Mouse (Mus musculus): ENCODE measurements around the gene Il17a. TPM values are rescaled to one million over a fixed set of nuclear protein-coding genes. Genes with fewer than 3 reads are reported as not detected.
"Not testable (repeated sequence)": the region's sequence is repeated elsewhere in the genome, so short reads cannot be mapped to it uniquely, and the experiment has no call there.

Il17a gene
- polyA plus RNA-seq, 1 experiment, result not detected

DNA sequence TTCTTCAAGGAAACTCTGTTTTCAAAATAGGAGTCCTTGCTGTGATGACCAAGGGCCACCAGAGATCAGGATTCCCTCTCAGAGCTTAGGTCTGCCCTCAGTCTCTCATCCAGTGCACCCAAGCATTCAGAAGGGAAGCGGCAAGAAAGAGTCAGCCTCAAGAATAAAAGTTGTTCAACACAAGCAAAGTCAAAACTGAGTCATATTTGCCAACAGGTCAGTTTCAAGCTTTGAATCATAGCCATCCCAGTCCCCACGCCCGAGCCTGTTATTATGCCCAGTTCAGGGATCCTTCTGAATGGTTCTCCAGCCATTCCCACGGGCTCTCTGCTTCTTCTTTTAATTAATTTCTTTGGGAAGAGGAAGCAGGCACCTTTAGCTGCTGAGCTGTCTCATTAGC, 5.9 kb downstream of the Il17a start:
- no peak overlapping the region for H3K4me3 ChIP-seq (ENCODE audit: insufficient read depth, low read length)

DNA sequence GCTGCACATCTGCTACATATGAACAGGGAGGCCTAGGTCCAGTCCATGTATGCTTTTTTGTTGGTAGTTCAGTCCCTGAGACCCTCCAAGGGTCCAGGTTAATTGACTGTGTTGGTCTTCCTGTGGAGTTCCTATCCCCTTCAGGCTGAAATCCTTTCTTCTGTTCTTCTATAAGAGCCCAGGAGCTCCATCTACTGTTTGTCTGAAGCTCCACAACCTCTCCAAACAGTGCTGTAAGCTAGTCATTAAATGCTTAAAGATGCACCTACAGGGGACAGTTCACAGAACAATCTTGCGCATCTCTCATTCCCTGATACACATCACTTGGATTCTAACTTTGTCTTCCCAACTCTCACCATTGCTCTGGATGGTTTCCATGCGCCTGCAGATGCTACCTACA, 7.8 kb downstream of the Il17a start:
- no peak for TF ChIP-seq CTCF (IDR thresholded peaks at IDR 0.05; ENCODE audit: low read depth, low read length)
- no peak for TF ChIP-seq POLR2A (IDR thresholded peaks at IDR 0.05; ENCODE audit: borderline replicate concordance, low read depth, low read length)
- Histone ChIP-seq H3K4me1 (ENCODE audit: control insufficient read depth, insufficient read depth, low read length) (no peaks in the 10 kb centered on the region), H3K4me3 (ENCODE audit: insufficient read depth, low read length) (no peak overlapping the region), H3K27ac (ENCODE audit: insufficient read depth, low read depth, low read length) (no peak overlapping the region)

More for the DNA sequence above, 5.9 kb downstream of the Il17a start:
- H3K4me1 ChIP-seq (ENCODE audit: control insufficient read depth, insufficient read depth, low read length), result no peaks in the 10 kb centered on the region
- no peak overlapping the region for H3K27ac ChIP-seq (ENCODE audit: insufficient read depth, low read depth, low read length)
- TF ChIP-seq POLR2A (IDR thresholded peaks at IDR 0.05; ENCODE audit: borderline replicate concordance, low read depth, low read length), result no peak
- TF ChIP-seq CTCF (IDR thresholded peaks at IDR 0.05; ENCODE audit: low read depth, low read length), result no peak

DNA sequence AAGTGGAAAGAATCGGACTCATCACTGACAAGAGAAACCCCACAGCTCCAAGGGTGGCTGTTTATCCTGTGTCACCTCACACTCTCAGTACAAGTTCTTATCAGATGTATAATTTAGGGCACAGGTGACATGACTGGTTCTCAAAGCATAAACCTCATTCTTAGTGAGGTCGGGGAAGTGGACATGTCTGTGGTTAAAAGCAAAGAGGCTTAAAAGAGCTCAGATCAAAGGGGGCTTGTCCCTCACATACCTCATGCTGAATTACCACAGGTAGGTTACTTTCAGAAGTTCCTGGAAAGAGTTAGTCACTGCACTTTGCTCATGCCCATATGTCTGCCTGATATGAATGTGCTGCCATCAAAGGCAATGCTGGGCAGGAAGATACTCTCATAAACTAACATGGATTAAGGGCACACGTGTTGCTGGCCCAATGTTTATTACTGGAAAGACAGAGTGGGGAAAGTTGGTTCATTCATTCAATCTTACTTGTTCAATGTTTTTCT, 9.8 kb downstream of the Il17a start:
- Histone ChIP-seq H3K4me3 (ENCODE audit: insufficient read depth, low read length) (no peak overlapping the region), H3K27ac (ENCODE audit: insufficient read depth, low read depth, low read length) (no peak overlapping the region), H3K4me1 (ENCODE audit: control insufficient read depth, insufficient read depth, low read length) (no peaks in the 10 kb centered on the region)
- TF ChIP-seq POLR2A (IDR thresholded peaks at IDR 0.05; ENCODE audit: borderline replicate concordance, low read depth, low read length), result no peak
- TF ChIP-seq CTCF (IDR thresholded peaks at IDR 0.05; ENCODE audit: low read depth, low read length), result no peak

DNA sequence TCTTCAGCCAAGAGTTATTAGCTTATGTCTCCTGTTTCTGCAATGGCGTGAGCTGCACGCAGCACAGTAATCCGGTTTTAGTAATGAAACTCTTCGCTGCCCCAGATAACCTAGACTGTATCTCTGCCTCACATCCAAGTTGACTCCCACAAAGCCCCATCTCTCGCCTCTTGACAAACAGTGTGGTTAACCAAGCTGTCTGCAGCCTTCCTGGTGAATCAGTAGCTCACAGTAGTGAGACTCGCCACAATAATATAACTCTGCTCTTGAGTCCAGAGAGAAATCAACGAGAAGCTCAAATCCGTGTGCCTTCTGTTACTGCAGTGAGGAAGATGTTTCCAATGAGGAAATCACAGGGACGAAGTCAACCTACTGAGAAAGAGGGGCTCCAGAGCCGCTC, 23.7 kb downstream of the Il17a start:
- Histone ChIP-seq H3K4me3 (ENCODE audit: insufficient read depth, low read length) (no peak overlapping the region), H3K27ac (ENCODE audit: insufficient read depth, low read depth, low read length) (no peak overlapping the region), H3K4me1 (ENCODE audit: control insufficient read depth, insufficient read depth, low read length) (no peaks in the 10 kb centered on the region)
- TF ChIP-seq CTCF (IDR thresholded peaks at IDR 0.05; ENCODE audit: low read depth, low read length), result no peak

DNA sequence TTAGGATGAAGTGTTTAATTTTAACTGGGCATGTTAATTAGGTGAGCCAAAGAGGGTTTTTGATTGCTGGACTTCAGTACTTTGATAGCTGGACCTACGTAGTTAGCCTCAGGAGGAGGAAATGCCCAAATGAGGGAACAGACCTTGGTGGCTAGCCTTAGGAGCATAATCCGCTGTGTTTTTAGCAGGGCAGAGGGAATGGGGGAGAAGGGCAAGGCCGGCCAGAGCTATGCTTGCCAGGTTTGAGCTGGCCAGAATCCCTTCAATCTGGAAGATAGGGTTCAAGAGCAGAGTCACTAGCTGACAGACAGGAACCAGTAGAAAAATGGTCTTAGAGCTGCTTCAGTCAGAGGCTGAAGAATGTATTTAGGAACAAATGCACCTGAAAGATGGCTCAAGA, 26.9 kb downstream of the Il17a start:
- no peak overlapping the region for H3K4me3 ChIP-seq (ENCODE audit: insufficient read depth, low read length)
- TF ChIP-seq POLR2A (IDR thresholded peaks at IDR 0.05; ENCODE audit: borderline replicate concordance, low read depth, low read length) (no peak), CTCF (IDR thresholded peaks at IDR 0.05; ENCODE audit: low read depth, low read length) (no peak)
- H3K4me1 ChIP-seq (ENCODE audit: control insufficient read depth, insufficient read depth, low read length), result no peaks in the 10 kb centered on the region
- H3K27ac ChIP-seq (ENCODE audit: insufficient read depth, low read depth, low read length), result no peak overlapping the region

DNA sequence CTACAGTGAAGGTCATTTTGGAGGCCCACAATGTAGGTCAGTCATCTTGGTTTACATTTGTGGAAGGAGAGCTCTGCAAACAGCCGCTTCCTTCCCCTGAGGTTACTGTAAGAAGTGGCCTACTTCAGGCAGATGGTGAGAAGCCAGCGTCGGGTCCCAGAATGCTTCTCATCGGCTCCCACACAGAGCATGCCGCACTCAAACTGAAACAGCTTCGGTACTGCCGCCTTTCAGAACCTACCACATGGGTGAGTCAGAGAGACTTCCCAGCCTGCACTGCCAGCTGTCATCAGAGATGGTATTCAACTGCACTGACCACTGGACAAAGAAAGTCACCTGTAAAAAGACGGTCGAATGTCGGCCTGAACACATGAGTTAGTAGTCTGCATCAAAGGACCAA, 29.1 kb downstream of the Il17a start:
- no peak overlapping the region for H3K4me3 ChIP-seq (ENCODE audit: insufficient read depth, low read length)
- H3K27ac ChIP-seq (ENCODE audit: insufficient read depth, low read depth, low read length), result no peak overlapping the region
- no peak for TF ChIP-seq POLR2A (IDR thresholded peaks at IDR 0.05; ENCODE audit: borderline replicate concordance, low read depth, low read length)
- TF ChIP-seq CTCF (IDR thresholded peaks at IDR 0.05; ENCODE audit: low read depth, low read length), result no peak
- H3K4me1 ChIP-seq (ENCODE audit: control insufficient read depth, insufficient read depth, low read length), result no peaks in the 10 kb centered on the region

DNA sequence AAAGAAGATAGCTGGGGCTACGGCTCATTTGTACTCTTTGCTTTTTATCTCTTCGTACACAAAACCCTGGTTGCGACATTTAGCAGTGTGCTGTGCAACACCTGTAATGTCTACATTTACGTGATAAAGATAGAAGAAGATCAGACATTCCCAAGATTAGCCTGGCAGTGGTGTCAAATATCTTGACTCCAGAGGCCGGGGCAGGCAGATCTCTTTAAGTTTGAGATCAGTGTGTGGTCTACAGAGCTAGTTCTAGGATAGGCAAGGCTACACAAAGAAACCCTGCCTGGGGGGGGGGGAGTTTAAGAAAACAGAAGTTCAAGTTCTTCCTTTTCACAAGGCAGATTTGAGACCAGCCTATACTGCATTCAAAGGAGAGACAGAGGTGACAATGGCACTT, 29.6 kb downstream of the Il17a start:
- Histone ChIP-seq H3K4me1 (ENCODE audit: control insufficient read depth, insufficient read depth, low read length) (no peaks in the 10 kb centered on the region), H3K27ac (ENCODE audit: insufficient read depth, low read depth, low read length) (no peak overlapping the region), H3K4me3 (ENCODE audit: insufficient read depth, low read length) (no peak overlapping the region)
- TF ChIP-seq POLR2A (IDR thresholded peaks at IDR 0.05; ENCODE audit: borderline replicate concordance, low read depth, low read length), result no peak

DNA sequence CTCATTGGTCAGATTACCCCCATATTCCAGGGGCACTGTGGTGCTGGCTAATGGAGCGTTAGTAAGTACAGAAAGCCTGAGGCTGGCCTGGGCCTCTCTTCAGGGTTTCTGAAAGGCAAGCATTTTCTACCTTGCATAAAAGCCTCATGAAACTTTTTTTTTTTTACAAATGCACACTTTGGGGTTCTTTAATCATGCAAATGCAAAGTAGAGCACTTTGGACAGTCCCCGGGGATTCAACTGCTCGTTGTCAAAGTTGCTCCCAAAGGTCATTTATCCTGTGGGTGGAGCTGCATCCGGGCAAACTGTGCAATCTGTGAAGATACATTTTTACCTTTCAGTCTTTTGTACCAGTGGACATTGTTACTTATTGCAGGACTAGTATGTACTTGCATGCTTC, 30.7 kb downstream of the Il17a start:
- TF ChIP-seq CTCF (IDR thresholded peaks at IDR 0.05; ENCODE audit: low read depth, low read length), result no peak
- TF ChIP-seq POLR2A (IDR thresholded peaks at IDR 0.05; ENCODE audit: borderline replicate concordance, low read depth, low read length), result no peak
- no peaks in the 10 kb centered on the region for H3K4me1 ChIP-seq (ENCODE audit: control insufficient read depth, insufficient read depth, low read length)
- H3K4me3 ChIP-seq (ENCODE audit: insufficient read depth, low read length), result no peak overlapping the region
- no peak overlapping the region for H3K27ac ChIP-seq (ENCODE audit: insufficient read depth, low read depth, low read length)

DNA sequence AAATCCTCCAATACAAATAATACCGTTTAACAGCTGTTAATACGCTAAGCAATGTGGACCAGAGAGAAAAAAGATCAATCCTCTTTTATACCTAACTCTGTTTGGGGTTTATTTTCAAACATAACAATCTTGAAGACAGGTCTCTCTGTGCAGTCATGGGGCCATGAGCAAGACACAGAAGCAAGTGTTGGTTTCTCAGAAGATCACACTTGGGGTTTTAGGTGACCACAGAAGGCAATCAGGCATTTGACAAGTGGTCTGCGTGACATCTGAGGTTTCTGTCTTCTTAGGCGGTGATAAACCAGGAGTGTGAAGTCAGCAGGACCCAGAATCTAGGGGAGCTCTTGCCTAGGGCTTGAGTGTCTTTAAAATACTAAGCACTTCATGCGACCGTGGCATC, 35.8 kb downstream of the Il17a start:
- TF ChIP-seq CTCF (IDR thresholded peaks at IDR 0.05; ENCODE audit: low read depth, low read length) (no peak), POLR2A (IDR thresholded peaks at IDR 0.05; ENCODE audit: borderline replicate concordance, low read depth, low read length) (no peak)
- no peaks in the 10 kb centered on the region for H3K4me1 ChIP-seq (ENCODE audit: control insufficient read depth, insufficient read depth, low read length)
- no peak overlapping the region for H3K4me3 ChIP-seq (ENCODE audit: insufficient read depth, low read length)
- no peak overlapping the region for H3K27ac ChIP-seq (ENCODE audit: insufficient read depth, low read depth, low read length)

DNA sequence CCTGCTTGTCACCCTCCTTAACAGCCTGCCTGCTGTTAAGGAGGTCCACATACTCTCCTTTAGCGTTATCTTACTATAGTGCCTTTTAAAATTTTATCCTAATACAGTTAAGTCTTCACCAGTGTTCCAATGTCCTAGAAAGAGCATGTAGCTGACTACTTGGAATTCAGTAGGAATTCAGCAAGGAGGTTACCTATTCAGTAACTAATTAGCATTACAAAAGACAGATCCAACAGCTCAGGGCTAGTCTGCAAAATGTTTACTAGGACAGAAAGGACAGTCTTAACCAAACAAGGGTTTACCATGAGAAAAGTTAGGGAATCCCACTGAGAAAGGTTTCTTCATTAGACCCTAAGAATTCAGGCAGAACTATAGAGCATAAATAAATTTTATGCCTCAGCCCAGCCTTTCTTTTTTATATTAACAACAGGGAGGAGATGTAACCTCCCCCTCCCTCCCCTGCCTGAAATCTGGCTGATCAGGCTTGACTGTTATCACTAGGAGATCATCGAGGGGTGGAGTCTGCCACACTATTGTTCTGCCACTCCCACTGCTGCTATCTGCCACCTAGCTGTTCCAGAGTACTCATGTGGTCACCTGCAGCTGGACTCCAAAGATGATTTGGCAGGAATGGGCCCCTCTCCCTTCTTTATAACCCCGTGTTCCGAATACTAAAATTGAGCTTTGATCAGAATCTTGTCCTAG, 43.5 kb downstream of the Il17a start:
- H3K4me1 ChIP-seq (ENCODE audit: control insufficient read depth, insufficient read depth, low read length); H3K27ac ChIP-seq (ENCODE audit: insufficient read depth, low read depth, low read length); H3K4me3 ChIP-seq (ENCODE audit: insufficient read depth, low read length): not testable (repeated sequence)

DNA sequence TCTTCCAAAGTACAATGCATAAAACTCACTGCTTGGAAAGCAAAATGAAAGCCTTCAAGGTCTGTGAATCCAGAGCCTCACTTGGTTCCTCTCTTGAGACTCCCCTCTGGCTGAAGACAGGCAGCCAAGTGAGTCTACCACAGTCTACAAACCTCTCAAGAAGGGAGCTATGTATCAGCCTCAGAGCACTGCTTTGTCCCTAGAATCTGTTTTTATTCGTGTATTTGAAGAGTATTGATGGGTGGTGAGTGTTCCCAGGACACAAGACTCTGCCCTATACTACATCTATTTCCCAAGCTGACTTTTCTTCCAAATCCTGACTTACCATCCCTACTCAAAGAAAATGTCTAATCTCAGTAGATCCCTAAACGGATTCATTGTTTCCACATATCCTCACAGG, 47.7 kb downstream of the Il17a start:
- Histone ChIP-seq H3K27ac (ENCODE audit: insufficient read depth, low read depth, low read length) (no peak overlapping the region), H3K4me3 (ENCODE audit: insufficient read depth, low read length) (no peak overlapping the region), H3K4me1 (ENCODE audit: control insufficient read depth, insufficient read depth, low read length) (no peaks in the 10 kb centered on the region)
- no peak for TF ChIP-seq CTCF (IDR thresholded peaks at IDR 0.05; ENCODE audit: low read depth, low read length)
- no peak for TF ChIP-seq POLR2A (IDR thresholded peaks at IDR 0.05; ENCODE audit: borderline replicate concordance, low read depth, low read length)

Other genes with a start within 250 kb of the Il17a start
- gene Pkhd1, start 112.8 kb upstream of the Il17a start, polyA plus RNA-seq (2012; ENCODE audit: insufficient read depth, insufficient read length, missing spikeins), result not detected in 2 replicates
- gene Il17f, start 59.7 kb downstream of the Il17a start, polyA plus RNA-seq (2012; ENCODE audit: insufficient read depth, insufficient read length, missing spikeins), result not detected in 2 replicates
- gene Mcm3, start 89.4 kb downstream of the Il17a start, polyA plus RNA-seq (2012; ENCODE audit: insufficient read depth, insufficient read length, missing spikeins), result 34.1 and 36.3 TPM in 2 replicates
- gene Paqr8, start 159.7 kb downstream of the Il17a start, polyA plus RNA-seq (2012; ENCODE audit: insufficient read depth, insufficient read length, missing spikeins), result 0.86 and 0.93 TPM in 2 replicates
- 1.4 and 1.7 TPM in 2 replicates for gene Efhc1, start 220.7 kb downstream of the Il17a start, polyA plus RNA-seq (2012; ENCODE audit: insufficient read depth, insufficient read length, missing spikeins)